Comparison of ENCODE assay signal across 8 mouse cellular contexts in genomic region chr7:116245815-116246695, GRCm38 (mm10).
DNase-seq lines count a peak whose midpoint lies in the region; ATAC-seq lines count a peak whose summit lies in the region.

No protein-coding gene starts in this region.

- no peaks in the 10 kb centered on the region for H3K9me3 ChIP-seq in neural tube, embryonic 12.5 days
- H3K9me3 ChIP-seq in hindbrain, embryonic 12.5 days (replicated peaks) = no peaks in the 10 kb centered on the region
- H3K9me3 ChIP-seq in stomach, embryonic 15.5 days = no peaks in the 10 kb centered on the region

- ATAC-seq in neural tube, embryonic 12.5 days (ENCODE audit: low FRiP score, low read depth) = no peak
- ATAC-seq in hindbrain, embryonic 12.5 days (ENCODE audit: low FRiP score) = 0 out of 2 replicates have a peak, but pooled peaks have one; percentile 14
- ATAC-seq in stomach, embryonic 15.5 days (ENCODE audit: insufficient read depth, low FRiP score, low read depth) = no peak

- H3K27ac ChIP-seq in neural tube, embryonic 12.5 days = no peak overlapping the region
- H3K27ac ChIP-seq in hindbrain, embryonic 12.5 days = peak overlapping the region; percentile 40; the same call in 1 of the 2 replicates
- no peak overlapping the region for H3K27ac ChIP-seq in stomach, embryonic 15.5 days

- 37% methylated on average over 15 of the region's 15 CpGs for WGBS in neural tube, embryonic 12.5 days
- WGBS in hindbrain, embryonic 12.5 days = 29% methylated on average over 15 of the region's 15 CpGs
- 33% methylated on average over 15 of the region's 15 CpGs for WGBS in stomach, embryonic 15.5 days

- no peak for DNase-seq in neural tube, embryonic 10.5 days (ENCODE audit: extremely low spot score, low spot score)
- peak; percentile 70 for DNase-seq in embryo, embryonic 10.5 days (ENCODE audit: low spot score)
- peak; percentile 71 for DNase-seq in lung, postnatal 10 days
- no peak for DNase-seq in urinary bladder, postnatal 10 days (ENCODE audit: low spot score)
- DNase-seq in testis, postnatal 10 days (ENCODE audit: low spot score) = no peak

- no peaks in the 10 kb centered on the region for H3K36me3 ChIP-seq in neural tube, embryonic 12.5 days
- no peaks in the 10 kb centered on the region for H3K36me3 ChIP-seq in hindbrain, embryonic 12.5 days
- no peaks in the 10 kb centered on the region for H3K36me3 ChIP-seq in stomach, embryonic 15.5 days

- H3K27me3 ChIP-seq in neural tube, embryonic 12.5 days (replicated peaks) = no peaks in the 10 kb centered on the region
- no peaks in the 10 kb centered on the region; the same call in 1 of the 2 replicates for H3K27me3 ChIP-seq in hindbrain, embryonic 12.5 days
- no peaks in the 10 kb centered on the region for H3K27me3 ChIP-seq in stomach, embryonic 15.5 days (replicated peaks)

- no peak overlapping the region for H3K9ac ChIP-seq in neural tube, embryonic 12.5 days
- H3K9ac ChIP-seq in hindbrain, embryonic 12.5 days = no peak overlapping the region
- H3K9ac ChIP-seq in stomach, embryonic 15.5 days = no peak overlapping the region

- no peak overlapping the region for H3K4me3 ChIP-seq in neural tube, embryonic 12.5 days
- no peak overlapping the region for H3K4me3 ChIP-seq in hindbrain, embryonic 12.5 days
- H3K4me3 ChIP-seq in stomach, embryonic 15.5 days (replicated peaks) = no peak overlapping the region

- peak overlapping the region; percentile 41 for H3K4me2 ChIP-seq in neural tube, embryonic 12.5 days (replicated peaks)
- H3K4me2 ChIP-seq in hindbrain, embryonic 12.5 days (replicated peaks) = peak overlapping the region; percentile 30
- 0 out of 2 replicates have a peak overlapping the region, but pooled peaks have one; percentile 14 for H3K4me2 ChIP-seq in stomach, embryonic 15.5 days

- H3K4me1 ChIP-seq in neural tube, embryonic 12.5 days = peaks cover 23% of the 10 kb centered on the region
- peaks cover 29% of the 10 kb centered on the region for H3K4me1 ChIP-seq in hindbrain, embryonic 12.5 days
- H3K4me1 ChIP-seq in stomach, embryonic 15.5 days = peaks cover 13% of the 10 kb centered on the region; the same call in 1 of the 2 replicates

Comparison
In these comparisons a context has a peak if more than half of its experiments do, and no peak if none do; other contexts are left out.
1. DNase-seq: peak in embryo, embryonic 10.5 days (single experiment) and lung, postnatal 10 days (single experiment); none in neural tube, embryonic 10.5 days (single experiment), urinary bladder, postnatal 10 days (single experiment) and testis, postnatal 10 days (single experiment).
2. Peak in every context shown above with its lines, with median percentiles within 50 percentile points of each other: H3K4me2 ChIP-seq.